Mouse (Mus musculus) MEL (cell line): ENCODE results near the gene Syp. TPM values are rescaled to one million over a fixed set of nuclear protein-coding genes. Genes with fewer than 3 reads are reported as not detected.

Experiments
- DNase-seq: peaks from one replicate; pipeline ENCODE4 v3.0.0; 2011; ENCODE audit warnings: low read depth, low spot score
- H3K27ac ChIP-seq: 2 replicates; pipeline ENCODE4 v1.5.1; 2012; ENCODE audit warnings: low read depth, mild to moderate bottlenecking, control low read depth, low read length, moderate library complexity; ENCODE audit not compliant: control insufficient read depth
- H3K27me3 ChIP-seq, 2 experiments: fragments of 150-350 bp in 1 of 2; sonication (generic) in 1 of 2; 2 replicates each; pipeline ENCODE4 v1.6.1; 2012; ENCODE audit warnings: low read length in 2 of 2, mild to moderate bottlenecking in 2 of 2, improper control_type of control experiment in 1 of 2, moderate library complexity in 1 of 2; ENCODE audit not compliant: insufficient read depth in 2 of 2, control insufficient read depth in 1 of 2
- H3K36me3 ChIP-seq, 2 experiments: 2 replicates each; pipeline ENCODE4 v1.6.1; 2012 to 2014; ENCODE audit warnings: low read length in 2 of 2, improper control_type of control experiment in 1 of 2, inconsistent platforms in 1 of 2, mild to moderate bottlenecking in 1 of 2; ENCODE audit not compliant: insufficient read depth in 2 of 2, control insufficient read depth in 1 of 2
- H3K4me1 ChIP-seq, 2 experiments: fragments of 150-350 bp in 1 of 2; sonication (generic) in 1 of 2; 2 replicates each; pipeline ENCODE4 v1.6.1; 2012; ENCODE audit warnings: low read length in 2 of 2, improper control_type of control experiment in 1 of 2, mild to moderate bottlenecking in 1 of 2; ENCODE audit not compliant: insufficient read depth in 2 of 2, control insufficient read depth in 1 of 2
- H3K4me3 ChIP-seq, 2 experiments: fragments of 150-350 bp in 1 of 2; sonication (generic) in 1 of 2; 2 replicates each; pipeline ENCODE4 v1.5.1; 2012; ENCODE audit warnings: low read depth in 2 of 2, low read length in 2 of 2, mild to moderate bottlenecking in 2 of 2, moderate library complexity in 2 of 2, control low read depth in 1 of 2, improper control_type of control experiment in 1 of 2; ENCODE audit not compliant: control insufficient read depth in 1 of 2, insufficient read depth in 1 of 2
- H3K79me2 ChIP-seq: 2 replicates; pipeline ENCODE4 v1.6.1; 2012; ENCODE audit warnings: mild to moderate bottlenecking, low read length, moderate library complexity; ENCODE audit not compliant: control insufficient read depth, poor library complexity, insufficient read depth
- H3K9ac ChIP-seq: 2 replicates; pipeline ENCODE4 v1.6.1; 2012; ENCODE audit warnings: low read depth, mild to moderate bottlenecking, control low read depth, low read length, moderate library complexity; ENCODE audit not compliant: control insufficient read depth, poor library complexity, severe bottlenecking
- H3K9me3 ChIP-seq: fragments of 150-350 bp; sonication (generic); replicated peaks from 2 replicates; pipeline ENCODE4 v1.6.1; 2012; ENCODE audit warnings: mild to moderate bottlenecking, low read length, improper control_type of control experiment, moderate library complexity; ENCODE audit not compliant: insufficient read depth
- BHLHE40 ChIP-seq: IDR thresholded peaks from 2 replicates; pipeline ENCODE4 v1.6.1; 2012; ENCODE audit warnings: low read depth, mild to moderate bottlenecking, inconsistent platforms, low read length, improper control_type of control experiment, borderline replicate concordance
- CHD1 ChIP-seq: IDR thresholded peaks from 2 replicates; pipeline ENCODE4 v1.6.1; 2012; ENCODE audit warnings: low read depth, mild to moderate bottlenecking, inconsistent platforms, low read length, improper control_type of control experiment
- CTCF ChIP-seq, 3 experiments: IDR thresholded peaks in 2 of 3; conservative IDR thresholded peaks in 1 of 3; 2 replicates each; pipeline ENCODE4 v1.5.1; 2011 to 2012; ENCODE audit warnings: low read length in 3 of 3, low read depth in 2 of 3, mild to moderate bottlenecking in 2 of 3, improper control_type of control experiment in 1 of 3, inconsistent platforms in 1 of 3, mixed read lengths in 1 of 3, moderate library complexity in 1 of 3; ENCODE audit not compliant: control insufficient read depth in 1 of 3, insufficient read depth in 1 of 3, poor library complexity in 1 of 3, severe bottlenecking in 1 of 3
- E2F4 ChIP-seq: IDR thresholded peaks from 2 replicates; pipeline ENCODE4 v1.6.1; 2011; ENCODE audit warnings: low read depth, low read length, improper control_type of control experiment, borderline replicate concordance
- EP300 ChIP-seq, 2 experiments: IDR thresholded peaks; 2 replicates each; pipeline ENCODE4 v1.6.1; 2011; ENCODE audit warnings: improper control_type of control experiment in 2 of 2, low read length in 2 of 2, low read depth in 1 of 2, mild to moderate bottlenecking in 1 of 2
- GATA1 ChIP-seq: IDR thresholded peaks from 2 replicates; pipeline ENCODE4 v1.6.1; 2011; ENCODE audit warnings: low read depth, low read length, improper control_type of control experiment
- HCFC1 ChIP-seq: IDR thresholded peaks from 2 replicates; pipeline ENCODE4 v1.6.1; 2012; ENCODE audit warnings: low read depth, mild to moderate bottlenecking, inconsistent platforms, low read length, improper control_type of control experiment, moderate library complexity
- JUND ChIP-seq: IDR thresholded peaks from 2 replicates; pipeline ENCODE4 v1.6.1; 2011; ENCODE audit warnings: low read depth, mild to moderate bottlenecking, improper control_type of control experiment, low read length
- MAFK ChIP-seq: IDR thresholded peaks from 2 replicates; pipeline ENCODE4 v1.6.1; 2011; ENCODE audit warnings: low read depth, mild to moderate bottlenecking, low read length, improper control_type of control experiment, borderline replicate concordance
- MEF2A ChIP-seq: IDR thresholded peaks from 2 replicates; pipeline ENCODE4 v1.6.1; 2014; ENCODE audit warnings: low read depth, mild to moderate bottlenecking, inconsistent platforms, low read length, improper control_type of control experiment; ENCODE audit not compliant: poor library complexity, insufficient replicate concordance, severe bottlenecking; ENCODE audit errors: extremely low read depth
- MYB ChIP-seq: IDR thresholded peaks from 2 replicates; pipeline ENCODE4 v1.6.1; 2011; ENCODE audit warnings: mild to moderate bottlenecking, low read depth, low read length, improper control_type of control experiment
- MYC ChIP-seq: IDR thresholded peaks from 2 replicates; pipeline ENCODE4 v1.6.1; 2011; ENCODE audit warnings: low read depth, mild to moderate bottlenecking, low read length, improper control_type of control experiment, moderate library complexity
- NELFE ChIP-seq: IDR thresholded peaks from 2 replicates; pipeline ENCODE4 v1.6.1; 2011; ENCODE audit warnings: low read depth, low read length, improper control_type of control experiment
- POLR2A ChIP-seq, 2 experiments: IDR thresholded peaks; 2 replicates each; pipeline ENCODE4 v1.6.1; 2011 to 2012; ENCODE audit warnings: low read length in 2 of 2, mild to moderate bottlenecking in 2 of 2, control low read depth in 1 of 2, improper control_type of control experiment in 1 of 2, low read depth in 1 of 2, moderate library complexity in 1 of 2; ENCODE audit not compliant: control insufficient read depth in 1 of 2, insufficient read depth in 1 of 2, poor library complexity in 1 of 2
- RAD21 ChIP-seq: IDR thresholded peaks from 2 replicates; pipeline ENCODE4 v1.6.1; 2011; ENCODE audit warnings: mild to moderate bottlenecking, low read depth, low read length, improper control_type of control experiment
- SIN3A ChIP-seq: IDR thresholded peaks from 2 replicates; pipeline ENCODE4 v1.6.1; 2012; ENCODE audit warnings: low read length, improper control_type of control experiment, inconsistent platforms
- TAL1 ChIP-seq: IDR thresholded peaks from 2 replicates; pipeline ENCODE4 v1.6.1; 2012; ENCODE audit warnings: mild to moderate bottlenecking, inconsistent platforms, low read length, moderate library complexity, mixed read lengths
- TCF12 ChIP-seq: IDR thresholded peaks from 2 replicates; pipeline ENCODE4 v1.6.1; 2014; ENCODE audit warnings: low read depth, mild to moderate bottlenecking, inconsistent platforms, low read length, improper control_type of control experiment, moderate library complexity
- USF1 ChIP-seq: IDR thresholded peaks from 2 replicates; pipeline ENCODE4 v1.6.1; 2014; ENCODE audit warnings: low read depth, mild to moderate bottlenecking, inconsistent platforms, low read length, improper control_type of control experiment, moderate library complexity
- ZKSCAN1 ChIP-seq: IDR thresholded peaks from 2 replicates; pipeline ENCODE4 v1.6.1; 2012; ENCODE audit warnings: low read depth, mild to moderate bottlenecking, inconsistent platforms, low read length, improper control_type of control experiment, moderate library complexity
- ZNF384 ChIP-seq: IDR thresholded peaks from 2 replicates; pipeline ENCODE4 v1.6.1; 2012; ENCODE audit warnings: low read depth, mild to moderate bottlenecking, inconsistent platforms, low read length, improper control_type of control experiment
- polyA plus RNA-seq, 2 experiments: library from polyadenylated mRNA; stranded (reverse) in 1 of 2; unstranded in 1 of 2; fragments of >175 nt in 1 of 2; fragments of >200 nt in 1 of 2; gene quantifications; 2 replicates each; pipeline versions ENCODE4 v1.2.1 to v1.2.4; 2012; ENCODE audit warnings: low replicate concordance in 2 of 2, low read depth in 1 of 2; ENCODE audit not compliant: insufficient read length in 2 of 2, insufficient read depth in 1 of 2, missing spikeins in 1 of 2
- total RNA-seq: library from RNA; depleted of rRNA; stranded (reverse); fragments of 300-350 nt; gene quantifications from 2 replicates; pipeline ENCODE4 v1.2.3, GENCODE M21; 2012

Gene Syp
- total and polyA plus RNA-seq, 3 experiments, result 0.54 to 2.3 TPM; not detected in 1

DNA sequence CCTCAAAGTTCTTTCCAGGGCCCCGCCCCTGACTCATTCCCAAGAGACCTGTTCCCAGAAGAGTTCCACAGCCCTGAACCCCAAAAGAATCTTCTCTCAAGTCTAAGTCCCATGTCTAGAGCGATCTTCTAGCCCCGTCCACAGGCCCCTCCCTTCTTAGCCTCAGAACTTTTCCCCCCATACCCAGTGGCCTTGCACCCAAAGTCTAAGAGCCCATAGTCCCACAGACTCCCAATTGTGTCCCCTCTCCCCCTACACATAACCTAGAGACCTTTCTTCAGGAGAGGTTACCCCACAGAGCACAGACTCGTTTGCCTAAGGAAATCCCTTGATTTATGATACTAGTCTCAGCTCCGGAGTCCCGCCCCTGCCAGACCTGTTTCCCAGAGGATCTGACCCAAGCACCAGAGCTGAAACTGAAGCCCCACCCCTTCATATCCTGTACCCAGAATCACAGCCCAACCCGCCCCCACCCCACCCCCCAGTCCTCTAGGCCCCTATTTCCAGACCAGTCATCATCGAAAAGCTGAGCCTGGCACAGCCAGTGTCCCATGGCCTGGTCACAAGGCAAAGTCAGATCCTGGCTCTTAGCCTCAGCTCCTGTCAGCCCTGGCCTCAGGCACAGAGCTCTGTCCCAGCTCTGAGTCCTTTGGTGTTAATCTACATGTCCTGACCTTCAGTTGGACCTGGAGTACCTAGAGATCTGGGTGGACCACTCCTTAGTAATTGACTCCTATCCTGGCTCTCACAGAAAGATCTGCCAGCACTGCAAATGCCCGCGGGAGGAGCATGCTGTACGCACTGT lies 20.7 kb downstream of the Syp start:
- DNase-seq, result no peak
- H3K4me3 ChIP-seq, result no peak overlapping the region
- no peak overlapping the region for H3K27ac ChIP-seq
- H3K9me3 ChIP-seq, result no peaks in the 10 kb centered on the region
- no peaks in the 10 kb centered on the region; the same call in 1 of the 2 replicates for H3K79me2 ChIP-seq
- H3K4me1 ChIP-seq, result peaks cover 0 to 6% of the 10 kb centered on the region in 2 experiments; a peak in 2 of 4 replicates
- H3K9ac ChIP-seq, result no peak overlapping the region
- peaks cover 2% of the 10 kb centered on the region in 2 experiments; a peak in 2 of 4 replicates for H3K27me3 ChIP-seq
- H3K36me3 ChIP-seq, result no peaks in the 10 kb centered on the region
- no peak for TF ChIP-seq MAFK
- no peak for TF ChIP-seq TCF12
- TF ChIP-seq RAD21, result no peak
- no peak for TF ChIP-seq GATA1
- TF ChIP-seq E2F4, result no peak
- no peak for TF ChIP-seq HCFC1
- TF ChIP-seq ZNF384, result no peak
- no peak for TF ChIP-seq BHLHE40
- no peak for TF ChIP-seq EP300 (IDR thresholded peaks at IDR 0.05; ENCODE audit: low read depth in 1 of 2, low read length in 2 of 2)
- TF ChIP-seq CTCF (IDR thresholded peaks at IDR 0.05 in 2 of 3, conservative IDR thresholded peaks at IDR 0.05 in 1 of 3; ENCODE audit: control insufficient read depth in 1 of 3, insufficient read depth in 1 of 3, low read depth in 2 of 3, low read length in 3 of 3, poor library complexity in 1 of 3, severe bottlenecking in 1 of 3), result no peak
- no peak for TF ChIP-seq MYB
- TF ChIP-seq MEF2A, result no peak

DNA sequence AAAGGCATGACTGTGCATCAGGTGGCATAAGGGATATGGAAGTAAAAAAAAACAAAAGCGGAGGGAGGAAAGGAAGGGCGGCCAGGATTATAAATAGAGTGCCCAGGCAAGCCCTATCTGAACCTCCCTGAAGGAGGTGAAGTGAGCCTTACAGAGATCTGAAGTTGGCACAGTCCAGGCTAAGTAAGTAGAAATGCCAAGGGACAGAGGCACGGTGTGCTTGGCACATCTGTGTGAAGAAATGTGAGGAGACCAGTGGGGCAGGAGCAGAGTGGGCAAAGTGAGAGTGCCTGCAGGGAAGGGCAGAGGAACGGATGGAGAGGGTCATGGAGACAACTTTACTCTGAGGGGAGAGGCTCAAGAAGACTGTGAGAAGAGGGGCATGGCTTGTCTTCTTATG lies 22.8 kb downstream of the Syp start:
- no peak overlapping the region for H3K27ac ChIP-seq
- peaks cover 2% of the 10 kb centered on the region in 2 experiments; a peak in 2 of 4 replicates for H3K27me3 ChIP-seq
- no peak overlapping the region for H3K9ac ChIP-seq
- H3K36me3 ChIP-seq, result no peaks in the 10 kb centered on the region
- DNase-seq, result no peak
- peaks cover 0 to 6% of the 10 kb centered on the region in 2 experiments; a peak in 2 of 4 replicates for H3K4me1 ChIP-seq
- TF ChIP-seq RAD21 (no peak), TCF12 (no peak), NELFE (no peak), TAL1 (no peak), ZKSCAN1 (no peak), JUND (no peak), MYC (no peak), USF1 (no peak), MEF2A (no peak), CHD1 (no peak), E2F4 (no peak), BHLHE40 (no peak), SIN3A (no peak), POLR2A (IDR thresholded peaks at IDR 0.05; ENCODE audit: control insufficient read depth in 1 of 2, insufficient read depth in 1 of 2, low read depth in 1 of 2, low read length in 2 of 2, poor library complexity in 1 of 2) (no peak)
- no peak overlapping the region for H3K4me3 ChIP-seq
- H3K79me2 ChIP-seq, result no peaks in the 10 kb centered on the region; the same call in 1 of the 2 replicates
- no peaks in the 10 kb centered on the region for H3K9me3 ChIP-seq
